Mouse (Mus musculus): ENCODE results near the gene 4930415O20Rik.

DNA sequence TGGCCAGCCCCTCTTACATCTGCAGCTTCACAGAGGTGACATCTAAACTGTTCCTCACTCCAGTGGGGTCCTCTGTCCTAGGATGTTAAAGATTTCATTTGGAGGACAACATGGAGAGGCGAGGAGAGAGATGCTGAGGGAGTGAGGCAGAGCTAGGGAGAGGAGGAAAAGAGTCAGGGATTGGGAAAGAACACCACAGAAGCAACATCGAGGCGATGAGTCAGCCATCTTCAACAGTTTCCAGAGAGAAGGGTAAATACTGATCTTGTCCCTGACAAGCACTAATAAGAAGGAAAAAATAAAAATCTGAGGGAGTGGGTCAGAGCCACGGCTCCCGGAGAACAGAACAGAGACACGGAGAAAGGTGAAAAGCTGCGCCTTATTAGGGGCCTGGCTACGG lies 12.2 kb downstream of the 4930415O20Rik start:
- TF ChIP-seq POLR2A (IDR thresholded peaks at IDR 0.05; ENCODE audit: borderline replicate concordance, low read depth, low read length) (no peak), CTCF (IDR thresholded peaks at IDR 0.05; ENCODE audit: low read depth, low read length) (no peak)
